Mouse (Mus musculus) gastrocnemius, adult 18-20 months (tissue): ENCODE results near the gene Myod1. TPM values are rescaled to one million over a fixed set of nuclear protein-coding genes. Genes with fewer than 3 reads are reported as not detected.

Experiments used
- DNase-seq: peaks from one replicate; pipeline ENCODE4 v3.0.0; 2021; ENCODE audit warnings: low spot score
- long read RNA-seq, 2 experiments: library from polyadenylated mRNA; stranded (forward); transcript quantifications; one replicate each; pipeline ENCODE4 v2.0.0; 2021
- total RNA-seq, 2 experiments: library from RNA; stranded (reverse); gene quantifications; 2 replicates each; pipeline ENCODE4 v1.2.3; 2021

The Myod1 gene
- total RNA-seq, result 10 to 100 TPM; 14.9 to 15.5 TPM
- long read RNA-seq, experiment 1, transcript Myod1-201 (3 exons, 1,861 nt), result major isoform, 25 of 27 reads
- long read RNA-seq, experiment 1, partial matches to known transcripts, result 0 of 27 reads
- long read RNA-seq, experiment 1, other reads (novel, unspliced or antisense), result 2 of 27 reads
- long read RNA-seq, experiment 2, transcript Myod1-201 (3 exons, 1,861 nt), result major isoform, 50 of 52 reads
- long read RNA-seq, experiment 2, partial matches to known transcripts, result 2 of 52 reads
- long read RNA-seq, experiment 2, other reads (novel, unspliced or antisense), result 0 of 52 reads

DNA sequence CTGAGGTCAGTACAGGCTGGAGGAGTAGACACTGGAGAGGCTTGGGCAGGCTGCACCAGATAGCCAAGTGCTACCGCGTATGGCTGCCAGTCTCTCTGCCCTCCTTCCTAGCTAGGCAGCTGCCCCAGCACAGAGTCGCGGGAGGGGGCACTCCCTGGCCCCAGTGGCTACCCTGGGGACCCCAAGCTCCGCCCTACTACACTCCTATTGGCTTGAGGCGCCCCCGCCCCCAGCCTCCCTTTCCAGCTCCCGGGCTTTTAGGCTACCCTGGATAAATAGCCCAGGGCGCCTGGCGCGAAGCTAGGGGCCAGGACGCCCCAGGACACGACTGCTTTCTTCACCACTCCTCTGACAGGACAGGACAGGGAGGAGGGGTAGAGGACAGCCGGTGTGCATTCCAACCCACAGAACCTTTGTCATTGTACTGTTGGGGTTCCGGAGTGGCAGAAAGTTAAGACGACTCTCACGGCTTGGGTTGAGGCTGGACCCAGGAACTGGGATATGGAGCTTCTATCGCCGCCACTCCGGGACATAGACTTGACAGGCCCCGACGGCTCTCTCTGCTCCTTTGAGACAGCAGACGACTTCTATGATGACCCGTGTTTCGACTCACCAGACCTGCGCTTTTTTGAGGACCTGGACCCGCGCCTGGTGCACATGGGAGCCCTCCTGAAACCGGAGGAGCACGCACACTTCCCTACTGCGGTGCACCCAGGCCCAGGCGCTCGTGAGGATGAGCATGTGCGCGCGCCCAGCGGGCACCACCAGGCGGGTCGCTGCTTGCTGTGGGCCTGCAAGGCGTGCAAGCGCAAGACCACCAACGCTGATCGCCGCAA lies at the start of gene Myod1:
Gene Myod1 (plus strand): TSS at position 303 of the 836 bp plus-strand sequence.
- DNase-seq, result peak; percentile 86

DNA sequence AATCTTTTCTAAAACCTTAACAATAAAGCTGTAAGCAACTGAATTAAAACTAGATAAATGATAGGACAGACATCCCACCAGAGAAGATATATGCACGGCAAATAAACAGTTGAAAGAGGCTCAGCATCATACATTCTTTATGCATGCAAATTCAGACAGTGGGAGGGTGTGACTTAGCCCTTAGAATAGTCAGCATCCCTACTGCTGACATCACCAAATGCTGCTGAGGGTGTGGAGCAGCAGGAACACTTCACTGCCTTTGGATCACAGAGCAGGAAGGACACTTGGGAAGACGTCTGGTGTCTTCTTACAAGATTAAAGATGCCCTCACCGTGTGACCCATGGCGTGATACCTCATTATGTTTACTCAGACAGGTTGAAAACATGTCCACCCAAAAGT lies 48.4 kb upstream of the Myod1 start:
- DNase-seq, result no peak

DNA sequence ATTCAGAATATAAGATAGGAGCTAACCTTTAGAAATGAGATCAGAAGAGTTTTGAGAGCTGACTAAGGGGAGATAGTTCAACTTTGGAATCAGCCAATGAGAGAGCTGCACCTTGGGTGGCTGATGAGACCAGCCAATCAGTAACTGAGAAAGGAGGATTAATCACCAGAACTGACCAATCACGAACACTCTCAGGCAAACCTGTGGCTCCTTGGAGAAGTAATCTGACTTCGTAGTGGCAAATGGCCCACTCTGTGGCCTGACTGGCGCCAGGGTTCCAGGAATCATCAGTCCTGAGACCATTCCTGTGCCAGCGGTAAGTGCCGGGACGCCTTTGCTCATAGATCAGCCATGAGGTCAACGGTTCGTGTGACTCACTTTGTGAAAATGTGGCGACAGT lies 38.9 kb upstream of the Myod1 start:
- DNase-seq, result peak; percentile 63

DNA sequence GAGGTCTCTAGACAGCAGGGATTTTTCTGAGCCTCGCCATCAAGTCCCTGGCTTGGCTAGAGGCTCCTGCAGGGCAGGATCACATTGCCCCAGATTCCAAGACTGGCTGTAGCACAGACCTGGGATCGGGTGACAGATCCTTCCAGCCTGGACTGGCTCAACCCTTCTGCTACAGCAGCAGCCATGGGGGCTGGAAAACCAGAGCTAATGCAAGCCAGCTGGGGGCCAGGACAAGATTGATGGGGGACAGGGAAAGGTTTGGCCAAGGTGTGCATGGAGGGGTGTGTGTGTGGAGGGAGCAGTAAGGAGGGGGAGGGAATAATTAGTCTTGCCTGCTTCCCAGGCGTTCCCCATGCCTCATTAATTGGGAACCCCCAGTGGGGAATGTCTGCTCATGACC lies 36.5 kb upstream of the Myod1 start:
- peak; percentile 65 for DNase-seq

DNA sequence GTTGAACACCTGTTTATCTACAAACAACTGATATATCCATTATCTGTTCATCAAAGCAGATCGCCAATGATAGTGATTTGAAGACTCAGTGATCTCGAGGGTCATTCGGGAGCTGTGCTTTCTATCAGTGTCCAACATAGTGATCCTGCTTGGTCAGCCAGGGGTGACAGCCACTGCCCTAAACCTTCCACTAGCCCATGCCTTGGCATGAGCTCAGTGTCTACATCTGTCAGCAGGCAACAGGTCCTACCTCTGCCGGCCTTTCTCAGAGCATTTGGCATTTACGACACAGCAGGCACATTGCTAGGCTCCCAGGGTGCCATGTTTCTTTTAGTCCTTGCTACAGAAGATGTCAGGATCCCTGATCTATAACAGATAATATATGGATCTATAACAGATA lies 36.0 kb upstream of the Myod1 start:
- DNase-seq, result peak; percentile 34

DNA sequence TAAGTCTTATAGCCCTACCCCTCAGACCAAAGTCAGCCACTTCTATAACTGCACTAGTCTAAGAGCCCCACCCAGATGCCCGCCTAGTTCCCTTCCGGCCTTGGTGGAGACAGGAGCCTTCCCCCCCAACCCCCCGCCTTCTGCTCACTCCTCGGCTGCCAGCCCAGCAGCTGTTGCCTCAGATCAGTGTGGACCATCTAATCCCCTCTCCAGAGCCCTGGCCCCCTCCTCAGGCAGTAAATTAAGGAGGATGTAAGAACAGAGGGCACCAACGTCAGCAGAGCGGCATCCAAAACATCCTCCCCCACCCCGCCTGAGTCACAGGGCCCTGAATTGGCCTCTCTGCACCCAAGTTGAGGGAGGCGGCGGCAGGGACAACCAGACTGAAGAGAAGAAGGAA lies 34.8 kb upstream of the Myod1 start:
- peak; percentile 86 for DNase-seq

DNA sequence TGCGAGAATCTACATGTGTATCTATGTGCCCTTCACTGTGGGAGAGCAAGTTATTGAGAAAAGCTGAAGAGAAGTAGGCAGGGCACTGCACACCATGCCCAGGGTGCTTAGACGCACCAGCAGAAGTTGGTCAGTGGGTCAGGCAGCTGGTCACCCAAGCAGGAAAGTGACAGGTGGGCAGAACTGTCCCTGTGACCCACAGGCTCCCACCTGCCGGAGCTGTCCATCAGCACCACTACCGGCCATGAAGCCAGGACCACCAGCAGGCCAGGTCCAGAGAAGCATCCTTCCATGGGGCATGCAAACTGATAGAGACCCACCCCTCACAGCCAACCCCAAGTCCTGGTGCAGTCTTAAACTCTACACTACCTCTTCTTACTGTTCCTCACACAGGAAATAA lies 28.6 kb upstream of the Myod1 start:
- peak; percentile 51 for DNase-seq

DNA sequence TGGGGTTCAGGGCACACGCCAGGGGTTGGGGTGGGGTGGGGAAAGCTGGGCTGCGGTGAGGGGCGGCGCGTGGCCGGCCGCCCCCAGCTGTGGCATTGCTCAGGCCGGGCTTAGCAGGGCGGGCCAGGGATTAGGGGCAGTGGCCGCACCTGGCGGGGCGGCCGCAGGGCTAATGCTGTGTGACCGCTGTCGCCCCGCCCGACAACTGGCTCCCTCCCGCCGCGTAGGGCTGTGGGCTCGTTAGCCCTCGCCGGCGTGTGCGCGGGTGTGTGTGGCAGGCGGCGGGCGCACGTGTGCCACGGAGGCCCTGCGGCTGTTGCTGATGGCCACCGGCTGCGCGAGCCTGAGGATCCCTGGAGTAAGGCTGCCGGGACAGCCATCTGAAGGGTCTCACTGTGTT lies 27.5 kb upstream of the Myod1 start:
- no peak for DNase-seq

DNA sequence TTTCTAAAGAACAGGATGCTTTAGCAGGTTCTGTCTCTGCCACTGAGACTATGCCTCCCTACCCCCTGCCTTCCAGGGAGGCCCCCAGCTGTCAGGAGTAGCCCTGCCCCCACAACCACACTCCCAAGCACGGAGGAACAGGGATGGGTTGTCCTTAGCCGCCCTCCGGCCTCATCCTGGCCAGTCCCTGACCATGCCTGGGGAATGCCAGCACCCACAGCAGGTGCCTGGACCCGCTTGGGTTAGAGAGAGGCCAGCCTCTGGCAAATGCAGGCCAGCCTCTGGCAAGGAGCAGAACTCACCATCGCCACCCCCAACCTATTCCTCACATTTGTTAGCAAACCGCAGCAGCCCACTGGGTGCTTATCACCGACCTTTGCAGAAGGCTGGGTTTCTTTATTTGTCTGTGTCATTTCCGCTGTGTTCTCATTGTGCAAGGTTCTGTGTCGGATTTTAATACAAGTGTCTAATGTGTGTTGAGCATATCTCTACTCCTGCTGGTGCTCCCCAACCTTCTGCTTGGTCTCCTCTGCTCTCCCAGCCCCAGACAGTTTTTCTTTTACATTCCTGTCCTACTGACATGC lies 26.1 kb upstream of the Myod1 start:
- DNase-seq, result peak; percentile 68

DNA sequence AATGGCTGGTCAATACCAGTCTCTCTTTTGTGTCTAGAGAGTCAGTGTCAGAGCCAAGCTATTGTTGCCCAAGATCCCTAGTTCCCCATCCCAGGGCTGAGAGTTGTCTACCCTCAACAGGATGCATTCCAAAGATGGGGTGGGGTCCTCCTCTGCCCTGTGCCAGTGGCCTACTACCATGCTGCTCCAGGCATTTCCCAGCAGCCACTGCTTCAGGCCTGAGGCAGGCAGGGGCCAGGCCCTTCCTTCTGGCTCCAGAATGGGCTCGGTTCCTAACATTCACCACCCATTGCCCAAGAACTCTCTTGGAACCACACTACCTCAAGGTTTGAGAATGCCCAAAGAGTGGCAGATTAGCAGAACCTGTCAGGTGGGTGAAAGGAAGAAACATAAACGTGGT lies 23.5 kb upstream of the Myod1 start:
- DNase-seq, result peak; percentile 43

DNA sequence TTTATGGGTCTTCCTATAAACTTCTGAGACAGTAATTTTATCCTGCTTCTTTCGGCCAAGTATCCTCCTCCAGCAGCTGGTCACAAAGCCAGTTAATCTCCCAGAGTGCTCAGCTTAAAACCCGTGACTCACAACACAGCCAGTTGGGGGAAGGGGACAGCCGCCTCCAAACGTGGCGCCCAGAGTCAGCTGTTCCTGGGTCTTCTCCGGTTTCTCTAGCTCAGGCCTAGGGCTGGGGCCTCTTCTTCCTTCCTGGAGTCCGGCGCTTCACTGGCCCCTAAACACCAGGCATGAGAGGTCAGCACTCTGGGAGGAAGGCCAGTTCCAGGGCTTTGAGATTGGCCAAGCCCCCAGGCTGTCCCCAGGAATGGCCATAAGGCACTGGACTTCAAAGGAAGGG lies 23.1 kb upstream of the Myod1 start:
- peak; percentile 82 for DNase-seq

DNA sequence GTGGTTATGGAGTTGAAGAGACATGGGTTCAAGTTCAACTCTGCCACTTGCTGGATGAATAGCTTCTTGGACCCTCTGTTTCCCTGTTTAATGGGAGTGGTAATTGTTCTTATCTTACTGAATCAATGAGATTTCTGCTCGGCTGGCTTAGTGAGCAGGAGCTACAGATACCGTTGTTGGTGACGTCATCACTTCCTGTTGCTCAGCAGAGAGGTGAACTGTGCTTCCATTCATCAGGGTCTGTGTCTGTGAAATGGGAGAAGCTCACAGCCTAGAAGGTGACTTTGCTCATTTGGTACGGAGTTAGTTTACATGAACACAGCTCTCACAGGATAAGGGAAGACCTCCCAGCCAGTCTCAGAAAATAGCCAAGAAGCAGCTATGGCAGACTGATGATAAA lies 22.4 kb upstream of the Myod1 start:
- no peak for DNase-seq

DNA sequence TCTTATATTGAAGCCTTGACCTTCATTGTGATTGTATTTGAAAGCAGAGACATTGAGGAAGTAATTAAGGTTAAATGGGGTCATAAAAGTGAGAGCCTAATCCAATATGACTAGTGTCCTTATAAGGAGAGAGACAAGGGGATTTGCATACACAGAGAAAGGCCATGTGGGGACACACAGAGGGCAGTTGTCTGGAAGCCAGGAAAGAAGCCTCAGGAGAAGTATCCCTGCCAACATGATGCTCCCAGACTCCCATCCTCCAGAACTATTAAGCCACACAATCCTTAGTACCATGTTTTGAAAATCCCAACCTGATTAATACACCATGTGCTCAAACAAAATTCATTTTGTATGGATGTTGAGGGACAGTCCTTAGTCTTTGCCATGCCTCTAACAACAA lies 14.5 kb upstream of the Myod1 start:
- DNase-seq, result no peak

DNA sequence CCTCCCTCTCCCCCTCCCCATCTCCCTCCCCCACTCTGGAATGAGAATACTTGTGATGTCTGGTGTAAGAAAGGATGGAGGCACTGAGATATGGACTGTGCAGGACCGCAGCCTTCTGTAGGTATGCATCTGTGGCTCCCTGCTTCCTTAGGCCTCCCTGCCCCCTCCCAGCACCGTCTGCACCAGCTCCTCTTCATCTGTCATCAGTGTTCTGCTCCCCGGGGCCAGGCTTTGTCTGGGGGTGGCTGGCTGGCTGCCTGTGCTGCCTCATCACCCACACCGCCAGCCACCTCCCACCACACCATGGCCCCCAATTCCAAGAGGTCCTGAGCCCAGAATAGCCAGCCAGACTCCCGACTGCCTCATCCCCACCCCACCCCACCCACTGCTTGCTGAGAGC lies 12.1 kb upstream of the Myod1 start:
- DNase-seq, result no peak

DNA sequence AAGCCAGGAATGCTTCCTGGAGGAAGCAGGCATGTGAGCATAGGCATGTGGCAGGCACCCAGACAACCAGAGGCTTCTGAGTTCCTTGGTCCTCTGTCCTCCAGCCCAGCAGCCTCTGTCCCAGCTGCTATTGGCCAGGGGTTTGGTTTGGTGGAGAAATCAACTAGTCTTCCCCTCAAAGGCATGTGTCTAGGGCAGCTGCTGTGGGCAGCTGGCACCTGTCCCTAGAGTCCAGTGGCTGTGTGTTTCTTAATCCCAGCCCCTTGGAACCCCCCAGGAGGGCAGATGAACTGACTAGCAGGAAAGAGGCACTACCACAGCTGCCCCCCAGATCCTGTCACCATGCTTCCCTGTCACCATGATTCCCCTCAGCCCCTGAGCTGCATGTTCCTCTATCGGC lies 10.5 kb upstream of the Myod1 start:
- no peak for DNase-seq

DNA sequence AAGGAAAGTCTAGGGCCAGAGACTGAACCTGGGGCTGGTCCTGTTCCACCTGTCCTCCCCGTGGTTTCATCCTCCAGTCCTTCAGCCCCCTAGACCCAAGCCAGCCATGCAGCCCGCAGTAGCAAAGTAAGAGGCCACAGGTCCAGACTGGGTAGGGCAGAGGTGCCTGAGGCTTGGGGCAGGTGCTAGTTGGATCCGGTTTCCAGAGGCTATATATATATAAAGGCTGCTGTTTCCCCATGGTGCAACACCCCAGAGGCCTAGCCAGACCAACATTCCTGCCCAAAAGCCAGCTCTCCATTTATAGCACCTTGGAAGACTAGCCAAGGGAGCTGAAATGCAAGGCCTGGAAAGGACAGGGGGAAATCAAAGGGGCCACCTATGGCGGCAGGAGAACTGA lies 5.2 kb upstream of the Myod1 start:
- peak; percentile 81 for DNase-seq

DNA sequence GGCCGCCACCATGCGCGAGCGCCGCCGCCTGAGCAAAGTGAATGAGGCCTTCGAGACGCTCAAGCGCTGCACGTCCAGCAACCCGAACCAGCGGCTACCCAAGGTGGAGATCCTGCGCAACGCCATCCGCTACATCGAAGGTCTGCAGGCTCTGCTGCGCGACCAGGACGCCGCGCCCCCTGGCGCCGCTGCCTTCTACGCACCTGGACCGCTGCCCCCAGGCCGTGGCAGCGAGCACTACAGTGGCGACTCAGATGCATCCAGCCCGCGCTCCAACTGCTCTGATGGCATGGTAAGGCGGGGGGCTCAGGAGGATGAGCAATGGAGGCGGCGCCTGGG lies 703 bp downstream of the Myod1 start:
- DNase-seq, result peak; percentile 73

DNA sequence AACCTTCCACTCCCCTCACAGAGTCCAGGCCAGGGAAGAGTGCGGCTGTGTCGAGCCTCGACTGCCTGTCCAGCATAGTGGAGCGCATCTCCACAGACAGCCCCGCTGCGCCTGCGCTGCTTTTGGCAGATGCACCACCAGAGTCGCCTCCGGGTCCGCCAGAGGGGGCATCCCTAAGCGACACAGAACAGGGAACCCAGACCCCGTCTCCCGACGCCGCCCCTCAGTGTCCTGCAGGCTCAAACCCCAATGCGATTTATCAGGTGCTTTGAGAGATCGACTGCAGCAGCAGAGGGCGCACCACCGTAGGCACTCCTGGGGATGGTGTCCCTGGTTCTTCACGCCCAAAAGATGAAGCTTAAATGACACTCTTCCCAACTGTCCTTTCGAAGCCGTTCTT lies 1.8 kb downstream of the Myod1 start:
- DNase-seq, result no peak

DNA sequence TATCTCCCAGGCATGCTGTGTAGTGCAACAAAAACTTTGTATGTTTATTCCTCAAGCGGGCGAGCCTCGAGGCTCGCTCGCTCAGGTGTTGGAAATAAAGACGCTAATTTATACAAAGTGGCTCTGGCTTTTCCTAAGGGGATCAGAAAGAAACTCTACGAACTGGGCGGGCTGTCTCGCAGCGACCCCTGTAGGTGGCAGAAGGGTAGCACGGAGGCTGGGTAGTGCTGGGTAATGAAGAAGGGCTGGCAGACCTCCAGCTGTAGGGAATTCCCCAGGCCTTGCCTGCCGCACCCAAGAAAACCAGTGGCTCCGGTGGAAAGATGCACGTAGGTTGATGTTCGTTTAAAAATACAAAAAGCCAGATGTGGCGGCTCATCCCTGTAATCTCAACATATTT lies 2.7 kb downstream of the Myod1 start:
- DNase-seq, result peak; percentile 89

DNA sequence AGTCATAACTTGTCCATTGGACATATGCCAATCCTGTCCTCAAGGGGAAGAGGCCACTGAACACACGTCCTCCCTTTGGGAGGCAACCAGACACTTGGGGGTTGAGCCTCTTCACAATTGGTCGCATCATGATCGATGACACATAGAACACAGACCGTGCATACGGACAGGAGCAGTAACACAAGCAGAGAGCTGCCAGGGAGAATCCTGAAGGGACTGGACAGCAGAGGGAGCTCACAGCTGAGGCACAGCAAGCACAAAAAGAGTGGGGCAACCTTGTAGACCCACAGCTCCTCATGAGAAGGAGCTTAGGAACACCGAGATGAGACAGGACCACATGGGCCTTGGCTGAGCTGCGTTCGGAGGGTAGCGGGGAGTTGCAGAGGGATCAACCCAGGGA lies 4.4 kb downstream of the Myod1 start:
- DNase-seq, result no peak

DNA sequence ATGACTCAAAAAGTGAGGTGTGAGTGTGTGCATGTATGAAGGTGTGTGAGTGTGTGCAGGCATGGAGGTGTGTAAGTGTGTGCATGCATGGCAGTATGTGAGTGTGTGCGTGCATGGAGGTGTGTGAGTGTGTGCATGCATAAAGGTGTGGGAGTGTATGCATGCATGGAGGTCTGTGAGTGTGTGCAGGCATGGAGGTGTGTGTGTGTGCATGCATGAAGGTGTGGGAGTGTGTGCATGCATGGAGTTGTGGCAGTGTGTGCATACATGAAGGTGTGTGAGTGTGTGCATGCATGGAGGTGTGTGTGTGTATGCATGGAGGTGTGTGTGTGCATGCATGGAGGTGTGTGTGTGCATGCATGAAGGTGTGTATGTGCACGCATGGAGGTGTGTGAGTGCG lies 11.2 kb downstream of the Myod1 start:
- no peak for DNase-seq

DNA sequence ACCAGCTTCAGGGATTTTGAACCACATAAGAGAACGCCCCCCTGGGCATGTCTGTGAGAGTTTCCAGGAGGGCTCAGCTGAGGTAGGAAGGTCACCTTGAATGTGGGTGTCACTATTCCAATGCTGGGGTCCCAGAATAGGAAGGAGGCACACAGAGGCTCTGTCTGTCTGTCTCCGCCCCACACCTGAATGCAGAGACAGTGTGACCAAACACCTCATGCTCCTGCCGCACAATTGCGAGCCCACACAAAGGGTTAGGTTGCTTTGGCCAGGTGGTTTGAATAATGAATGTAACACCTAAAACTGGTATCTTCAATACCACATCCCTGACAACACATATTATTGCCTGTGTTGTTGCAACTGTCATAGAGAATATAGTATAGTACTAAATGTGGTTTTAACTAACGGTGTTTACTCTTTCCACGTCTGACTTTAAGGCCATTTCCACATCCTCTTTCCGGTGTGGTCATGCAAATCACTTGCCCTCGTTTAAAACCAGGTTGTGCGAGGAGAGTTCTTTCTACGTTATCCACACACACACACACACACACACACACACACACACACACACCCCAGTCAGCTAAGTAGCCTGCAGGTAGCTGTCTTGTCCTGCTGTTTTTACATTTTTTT lies 13.3 kb downstream of the Myod1 start:
- no peak for DNase-seq
